Mouse (Mus musculus) testis, adult 10 weeks (tissue): ENCODE results near the gene Hs6st2. TPM values are rescaled to one million over a fixed set of nuclear protein-coding genes. Genes with fewer than 3 reads are reported as not detected.

Experiments used
- polyA plus RNA-seq: library from polyadenylated mRNA; stranded (reverse); fragments of 350-450 nt; fragmentation: Illumina TruSeq; extraction: RNeasy Lipid Tissue Mini Kit (QIAGEN cat#74804); gene quantifications from one replicate; pipeline ENCODE4 v1.2.3, GENCODE M21; 2014; ENCODE audit warnings: low read depth, low replicate concordance

The Hs6st2 gene
- 2.3 TPM for polyA plus RNA-seq

DNA sequence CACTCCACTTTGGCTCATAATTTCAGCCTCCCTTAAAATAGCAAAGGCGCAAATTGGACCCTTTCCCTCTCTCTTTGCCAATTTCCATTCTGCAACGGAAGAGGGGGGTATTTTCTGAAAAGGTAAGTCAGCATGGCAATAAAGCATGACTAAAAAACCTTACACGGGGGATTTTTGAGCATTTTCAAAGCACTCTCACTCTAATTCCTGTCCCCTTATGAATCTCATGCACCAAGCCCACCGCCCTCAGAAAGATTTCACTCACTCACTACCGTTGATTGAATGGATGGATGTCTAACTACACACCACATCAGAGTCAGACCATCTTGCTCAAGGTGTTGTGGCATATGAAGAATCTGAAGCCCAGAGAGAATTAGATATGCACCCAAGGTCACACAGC is at the start of gene Hs6st2:
Hs6st2 (minus strand) TSS at position 101 of the 400 bp plus-strand sequence.

Other genes with a start within 250 kb of the Hs6st2 start
- 21.3 TPM for gene Usp26, start 119.4 kb upstream of the Hs6st2 start, polyA plus RNA-seq